Mouse (Mus musculus): ENCODE data around the gene Gpx2. TPM values are rescaled to one million over a fixed set of nuclear protein-coding genes. Genes with fewer than 3 reads are reported as not detected.

The Gpx2 gene
- polyA plus RNA-seq, 1 experiment from 2014 or later: not detected

GRCm38 (mm10) chr12:76775132-76775531 lies 20.2 kb downstream of the Gpx2 start:
- H3K4me1 ChIP-seq (replicated peaks): no peaks in the 10 kb centered on the region
- H3K4me3 ChIP-seq (replicated peaks): no peak overlapping the region
- no peak overlapping the region for H3K27ac ChIP-seq
- H3K4me2 ChIP-seq (replicated peaks): no peak overlapping the region
- no peak for ATAC-seq
- no peaks in the 10 kb centered on the region for H3K9me3 ChIP-seq
- no peaks in the 10 kb centered on the region for H3K27me3 ChIP-seq
- no peak overlapping the region for H3K9ac ChIP-seq (replicated peaks)
- 75% methylated on average over 4 of the region's 4 CpGs for WGBS
- peaks cover 4% of the 10 kb centered on the region; the same call in 1 of the 2 replicates for H3K36me3 ChIP-seq

- H3K27me3 ChIP-seq: no peaks in the 10 kb centered on the region
Measured at GRCm38 (mm10) chr12:76774652-76775051, 20.7 kb downstream of the Gpx2 start.

GRCm38 (mm10) chr12:76771540-76771939 lies 23.8 kb downstream of the Gpx2 start:
- Histone ChIP-seq H3K27me3 (no peaks in the 10 kb centered on the region), H3K9me3 (no peaks in the 10 kb centered on the region), H3K4me3 (replicated peaks) (no peak overlapping the region), H3K4me2 (replicated peaks) (no peak overlapping the region), H3K27ac (no peak overlapping the region), H3K4me1 (replicated peaks) (peaks cover 1% of the 10 kb centered on the region; the same call in 1 of the 2 replicates), H3K9ac (replicated peaks) (no peak overlapping the region), H3K36me3 (no peaks in the 10 kb centered on the region)
- ATAC-seq: no peak
- 90% methylated on average over 5 of the region's 5 CpGs for WGBS

More at GRCm38 (mm10) chr12:76774652-76775051, 20.7 kb downstream of the Gpx2 start:
- no peak overlapping the region for H3K4me2 ChIP-seq (replicated peaks)
- no peak overlapping the region for H3K4me3 ChIP-seq (replicated peaks)
- no peak for ATAC-seq
- H3K4me1 ChIP-seq (replicated peaks): no peaks in the 10 kb centered on the region
- 85% methylated on average over 3 of the region's 3 CpGs for WGBS
- H3K27ac ChIP-seq: no peak overlapping the region
- H3K9ac ChIP-seq (replicated peaks): no peak overlapping the region
- no peaks in the 10 kb centered on the region for H3K9me3 ChIP-seq
- peaks cover 4% of the 10 kb centered on the region; the same call in 1 of the 2 replicates for H3K36me3 ChIP-seq

- Histone ChIP-seq H3K27ac (no peak overlapping the region), H3K4me3 (replicated peaks) (no peak overlapping the region), H3K36me3 (no peaks in the 10 kb centered on the region), H3K9ac (replicated peaks) (no peak overlapping the region), H3K9me3 (no peaks in the 10 kb centered on the region), H3K4me1 (replicated peaks) (peaks cover 7% of the 10 kb centered on the region), H3K4me2 (replicated peaks) (no peak overlapping the region), H3K27me3 (no peaks in the 10 kb centered on the region)
- ATAC-seq: no peak
- WGBS: 95% methylated on average over 5 of the region's 5 CpGs
Measured at GRCm38 (mm10) chr12:76770841-76771500, 24.4 kb downstream of the Gpx2 start.

- peak overlapping the region; percentile 67 for H3K4me3 ChIP-seq (replicated peaks)
- peak overlapping the region; percentile 77 for H3K27ac ChIP-seq
- H3K27me3 ChIP-seq: no peaks in the 10 kb centered on the region
- no peaks in the 10 kb centered on the region for H3K36me3 ChIP-seq
- no peaks in the 10 kb centered on the region for H3K9me3 ChIP-seq
- 34% methylated on average over 20 of the region's 20 CpGs for WGBS
- H3K9ac ChIP-seq (replicated peaks): peak overlapping the region; percentile 77
- peak; percentile 57 for ATAC-seq
- H3K4me2 ChIP-seq (replicated peaks): peak overlapping the region; percentile 65
- peaks cover 13% of the 10 kb centered on the region for H3K4me1 ChIP-seq (replicated peaks)
Measured at GRCm38 (mm10) chr12:76765901-76766630, 29.3 kb downstream of the Gpx2 start.

GRCm38 (mm10) chr12:76765354-76765851 lies 30.0 kb downstream of the Gpx2 start, which contains the start of the genes Churc1 and Fntb:
Churc1 (plus strand) TSS chr12:76765538.
Fntb (plus strand) TSS chr12:76765589.
- Histone ChIP-seq H3K4me2 (replicated peaks) (peak within 1 kb of the TSS; percentile 65), H3K4me3 (replicated peaks) (peak within 1 kb of the TSS; percentile 67), H3K27ac (peak within 1 kb of the TSS; percentile 77), H3K27me3 (no peaks in the 10 kb centered on the region), H3K9ac (replicated peaks) (peak within 1 kb of the TSS; percentile 77), H3K9me3 (no peaks in the 10 kb centered on the region), H3K4me1 (replicated peaks) (peaks cover 13% of the 10 kb centered on the region), H3K36me3 (no peaks in the 10 kb centered on the region)
- 0% methylated on average over 31 of the region's 31 CpGs for WGBS
- peak; percentile 97 for ATAC-seq

- Histone ChIP-seq H3K9me3 (no peaks in the 10 kb centered on the region), H3K9ac (replicated peaks) (no peak overlapping the region), H3K27ac (no peak overlapping the region), H3K4me2 (replicated peaks) (no peak overlapping the region), H3K27me3 (no peaks in the 10 kb centered on the region), H3K4me1 (replicated peaks) (no peaks in the 10 kb centered on the region), H3K36me3 (no peaks in the 10 kb centered on the region), H3K4me3 (replicated peaks) (no peak overlapping the region)
- WGBS: 44% methylated on average over 14 of the region's 14 CpGs
- no peak for ATAC-seq
Measured at GRCm38 (mm10) chr12:76752652-76753318, 42.6 kb downstream of the Gpx2 start.

- no peaks in the 10 kb centered on the region for H3K9me3 ChIP-seq
- H3K4me3 ChIP-seq (replicated peaks): no peak overlapping the region
- 83% methylated on average over 16 of the region's 16 CpGs for WGBS
- no peak for ATAC-seq
- no peak overlapping the region for H3K9ac ChIP-seq (replicated peaks)
- no peak overlapping the region for H3K27ac ChIP-seq
- H3K27me3 ChIP-seq: no peaks in the 10 kb centered on the region
- H3K36me3 ChIP-seq: no peaks in the 10 kb centered on the region
- no peak overlapping the region for H3K4me2 ChIP-seq (replicated peaks)
- no peaks in the 10 kb centered on the region for H3K4me1 ChIP-seq (replicated peaks)
Measured at GRCm38 (mm10) chr12:76750866-76751459, 44.4 kb downstream of the Gpx2 start.

Other genes starting within 250 kb of the Gpx2 start
- gene Sptb, start 85.0 kb downstream of the Gpx2 start, polyA plus RNA-seq (2015; fragmentation: Nextera tagmentation; extraction: Ambion mirVana): 1.1 TPM in 2 replicates
- gene Churc1, start 30.0 kb downstream of the Gpx2 start, polyA plus RNA-seq (2015; fragmentation: Nextera tagmentation; extraction: Ambion mirVana): 115 and 125 TPM in 2 replicates
- 33.4 and 36.8 TPM in 2 replicates for gene Fntb, start 30.0 kb downstream of the Gpx2 start, polyA plus RNA-seq (2015; fragmentation: Nextera tagmentation; extraction: Ambion mirVana)
- 21.1 and 22.9 TPM in 2 replicates for gene Rab15, start 27.4 kb upstream of the Gpx2 start, polyA plus RNA-seq (2015; fragmentation: Nextera tagmentation; extraction: Ambion mirVana)
- gene Max, start 166.6 kb upstream of the Gpx2 start, polyA plus RNA-seq (2015; fragmentation: Nextera tagmentation; extraction: Ambion mirVana): 14.1 and 18.5 TPM in 2 replicates